Mouse (Mus musculus) ES-E14 (cell line): ENCODE measurements around the gene Nr2e3.

Experiments
- CHD2 ChIP-seq: IDR thresholded peaks from 2 replicates; pipeline ENCODE4 v1.6.1; 2014; ENCODE audit warnings: mild to moderate bottlenecking, low read depth, low read length, inconsistent platforms
- HCFC1 ChIP-seq: IDR thresholded peaks from 2 replicates; pipeline ENCODE4 v1.6.1; 2012; ENCODE audit warnings: low read length, inconsistent platforms, borderline replicate concordance; ENCODE audit not compliant: insufficient read depth
- MAFK ChIP-seq: IDR thresholded peaks from 2 replicates; pipeline ENCODE4 v1.6.1; 2014; ENCODE audit warnings: mild to moderate bottlenecking, low read depth, low read length, inconsistent platforms; ENCODE audit not compliant: insufficient read depth
- ZC3H11A ChIP-seq: IDR thresholded peaks from 2 replicates; pipeline ENCODE4 v1.6.1; 2012; ENCODE audit warnings: low read depth, mild to moderate bottlenecking, inconsistent platforms, low read length, borderline replicate concordance
- ZNF384 ChIP-seq: IDR thresholded peaks from 2 replicates; pipeline ENCODE4 v1.6.1; 2012; ENCODE audit warnings: low read depth, low read length, inconsistent platforms

- no peak for TF ChIP-seq ZNF384
- no peak for TF ChIP-seq ZC3H11A
- no peak for TF ChIP-seq CHD2
- TF ChIP-seq HCFC1: no peak
- no peak for TF ChIP-seq MAFK
Measured at GRCm38 (mm10) chr9:59945241-59945640, 15.2 kb downstream of the Nr2e3 start.
